Mouse (Mus musculus): ENCODE results near the gene Ubtf. TPM values are rescaled to one million over a fixed set of nuclear protein-coding genes. Genes with fewer than 3 reads are reported as not detected.

Gene Ubtf
- polyA plus RNA-seq, 1 experiment from 2014 or later: 65.5 TPM

- H3K27me3 ChIP-seq (replicated peaks; ENCODE audit: control insufficient read depth, insufficient read depth, low read length): no peaks in the 10 kb centered on the region
- WGBS: 68% methylated on average over 1 of the region's 1 CpGs
- no peak overlapping the region for H3K4me3 ChIP-seq (ENCODE audit: low read length)
- no peak for ATAC-seq
- H3K36me3 ChIP-seq (ENCODE audit: control insufficient read depth, insufficient read depth, low read length): no peaks in the 10 kb centered on the region
- no peak overlapping the region for H3K4me2 ChIP-seq (ENCODE audit: low read depth, low read length)
- no peaks in the 10 kb centered on the region for H3K9me3 ChIP-seq (ENCODE audit: control insufficient read depth, low read length)
- peaks cover 4% of the 10 kb centered on the region; the same call in 1 of the 2 replicates for H3K4me1 ChIP-seq (ENCODE audit: control insufficient read depth, insufficient read depth, low read length)
- H3K9ac ChIP-seq (ENCODE audit: low read depth, low read length): no peak overlapping the region
- no peak overlapping the region for H3K27ac ChIP-seq (ENCODE audit: low read length)
Observed at GRCm38 (mm10) chr11:102337921-102338320, 18.4 kb upstream of the Ubtf start.

- Histone ChIP-seq H3K9me3 (ENCODE audit: control insufficient read depth, low read length) (no peaks in the 10 kb centered on the region), H3K4me3 (ENCODE audit: low read length) (no peak overlapping the region), H3K27ac (ENCODE audit: low read length) (no peak overlapping the region), H3K36me3 (ENCODE audit: control insufficient read depth, insufficient read depth, low read length) (no peaks in the 10 kb centered on the region), H3K4me2 (ENCODE audit: low read depth, low read length) (no peak overlapping the region), H3K9ac (ENCODE audit: low read depth, low read length) (no peak overlapping the region), H3K4me1 (ENCODE audit: control insufficient read depth, insufficient read depth, low read length) (peaks cover 4% of the 10 kb centered on the region; the same call in 1 of the 2 replicates), H3K27me3 (replicated peaks; ENCODE audit: control insufficient read depth, insufficient read depth, low read length) (no peaks in the 10 kb centered on the region)
- WGBS: 76% methylated on average over 1 of the region's 1 CpGs
- no peak for ATAC-seq
Observed at GRCm38 (mm10) chr11:102336191-102336590, 16.6 kb upstream of the Ubtf start.

GRCm38 (mm10) chr11:102334973-102335700 is 15.6 kb upstream of the Ubtf start:
- Histone ChIP-seq H3K27ac (ENCODE audit: low read length) (no peak overlapping the region), H3K9me3 (ENCODE audit: control insufficient read depth, low read length) (no peaks in the 10 kb centered on the region), H3K4me2 (ENCODE audit: low read depth, low read length) (no peak overlapping the region), H3K27me3 (replicated peaks; ENCODE audit: control insufficient read depth, insufficient read depth, low read length) (no peaks in the 10 kb centered on the region), H3K4me1 (ENCODE audit: control insufficient read depth, insufficient read depth, low read length) (peaks cover 4% of the 10 kb centered on the region; the same call in 1 of the 2 replicates), H3K4me3 (ENCODE audit: low read length) (no peak overlapping the region), H3K36me3 (ENCODE audit: control insufficient read depth, insufficient read depth, low read length) (no peaks in the 10 kb centered on the region), H3K9ac (ENCODE audit: low read depth, low read length) (no peak overlapping the region)
- 32% methylated on average over 9 of the region's 9 CpGs for WGBS
- ATAC-seq: no peak

GRCm38 (mm10) chr11:102334010-102334409 is 14.5 kb upstream of the Ubtf start:
- 57% methylated on average over 4 of the region's 4 CpGs for WGBS
- Histone ChIP-seq H3K27me3 (replicated peaks; ENCODE audit: control insufficient read depth, insufficient read depth, low read length) (no peaks in the 10 kb centered on the region), H3K36me3 (ENCODE audit: control insufficient read depth, insufficient read depth, low read length) (no peaks in the 10 kb centered on the region), H3K27ac (ENCODE audit: low read length) (no peak overlapping the region), H3K4me2 (ENCODE audit: low read depth, low read length) (no peak overlapping the region), H3K9ac (ENCODE audit: low read depth, low read length) (no peak overlapping the region), H3K4me1 (ENCODE audit: control insufficient read depth, insufficient read depth, low read length) (peaks cover 4% of the 10 kb centered on the region; the same call in 1 of the 2 replicates), H3K4me3 (ENCODE audit: low read length) (no peak overlapping the region), H3K9me3 (ENCODE audit: control insufficient read depth, low read length) (no peaks in the 10 kb centered on the region)
- ATAC-seq: no peak

GRCm38 (mm10) chr11:102333061-102333460 is 13.5 kb upstream of the Ubtf start:
- Histone ChIP-seq H3K4me1 (ENCODE audit: control insufficient read depth, insufficient read depth, low read length) (peaks cover 4% of the 10 kb centered on the region; the same call in 1 of the 2 replicates), H3K4me2 (ENCODE audit: low read depth, low read length) (no peak overlapping the region), H3K36me3 (ENCODE audit: control insufficient read depth, insufficient read depth, low read length) (no peaks in the 10 kb centered on the region), H3K27ac (ENCODE audit: low read length) (no peak overlapping the region), H3K9me3 (ENCODE audit: control insufficient read depth, low read length) (no peaks in the 10 kb centered on the region), H3K9ac (ENCODE audit: low read depth, low read length) (no peak overlapping the region), H3K27me3 (replicated peaks; ENCODE audit: control insufficient read depth, insufficient read depth, low read length) (no peaks in the 10 kb centered on the region), H3K4me3 (ENCODE audit: low read length) (no peak overlapping the region)
- no peak for ATAC-seq

GRCm38 (mm10) chr11:102331806-102332205 is 12.3 kb upstream of the Ubtf start:
- no peaks in the 10 kb centered on the region for H3K36me3 ChIP-seq (ENCODE audit: control insufficient read depth, insufficient read depth, low read length)
- no peaks in the 10 kb centered on the region for H3K27me3 ChIP-seq (replicated peaks; ENCODE audit: control insufficient read depth, insufficient read depth, low read length)
- no peak overlapping the region for H3K4me3 ChIP-seq (ENCODE audit: low read length)
- peaks cover 4% of the 10 kb centered on the region; the same call in 1 of the 2 replicates for H3K4me1 ChIP-seq (ENCODE audit: control insufficient read depth, insufficient read depth, low read length)
- WGBS: 62% methylated on average over 4 of the region's 4 CpGs
- H3K27ac ChIP-seq (ENCODE audit: low read length): no peak overlapping the region
- ATAC-seq: no peak
- H3K9me3 ChIP-seq (ENCODE audit: control insufficient read depth, low read length): no peaks in the 10 kb centered on the region
- H3K4me2 ChIP-seq (ENCODE audit: low read depth, low read length): no peak overlapping the region
- H3K9ac ChIP-seq (ENCODE audit: low read depth, low read length): no peak overlapping the region

GRCm38 (mm10) chr11:102330039-102330438 is 10.5 kb upstream of the Ubtf start:
- 69% methylated on average over 3 of the region's 3 CpGs for WGBS
- ATAC-seq: no peak
- H3K36me3 ChIP-seq (ENCODE audit: control insufficient read depth, insufficient read depth, low read length): no peaks in the 10 kb centered on the region
- no peak overlapping the region for H3K9ac ChIP-seq (ENCODE audit: low read depth, low read length)
- H3K4me2 ChIP-seq (ENCODE audit: low read depth, low read length): no peak overlapping the region
- peaks cover 1% of the 10 kb centered on the region; the same call in 1 of the 2 replicates for H3K4me1 ChIP-seq (ENCODE audit: control insufficient read depth, insufficient read depth, low read length)
- no peaks in the 10 kb centered on the region for H3K27me3 ChIP-seq (replicated peaks; ENCODE audit: control insufficient read depth, insufficient read depth, low read length)
- no peak overlapping the region for H3K4me3 ChIP-seq (ENCODE audit: low read length)
- no peaks in the 10 kb centered on the region for H3K9me3 ChIP-seq (ENCODE audit: control insufficient read depth, low read length)
- no peak overlapping the region for H3K27ac ChIP-seq (ENCODE audit: low read length)

GRCm38 (mm10) chr11:102329518-102329917 is 10.0 kb upstream of the Ubtf start:
- Histone ChIP-seq H3K9ac (ENCODE audit: low read depth, low read length) (no peak overlapping the region), H3K27me3 (replicated peaks; ENCODE audit: control insufficient read depth, insufficient read depth, low read length) (no peaks in the 10 kb centered on the region), H3K36me3 (ENCODE audit: control insufficient read depth, insufficient read depth, low read length) (no peaks in the 10 kb centered on the region), H3K4me3 (ENCODE audit: low read length) (no peak overlapping the region), H3K27ac (ENCODE audit: low read length) (no peak overlapping the region), H3K4me2 (ENCODE audit: low read depth, low read length) (no peak overlapping the region), H3K4me1 (ENCODE audit: control insufficient read depth, insufficient read depth, low read length) (no peaks in the 10 kb centered on the region), H3K9me3 (ENCODE audit: control insufficient read depth, low read length) (no peaks in the 10 kb centered on the region)
- no peak for ATAC-seq

GRCm38 (mm10) chr11:102327839-102328238 is 8.3 kb upstream of the Ubtf start:
- no peaks in the 10 kb centered on the region for H3K9me3 ChIP-seq (ENCODE audit: control insufficient read depth, low read length)
- H3K27ac ChIP-seq (ENCODE audit: low read length): no peak overlapping the region
- H3K4me2 ChIP-seq (ENCODE audit: low read depth, low read length): no peak overlapping the region
- no peak for ATAC-seq
- WGBS: 79% methylated on average over 7 of the region's 7 CpGs
- no peak overlapping the region for H3K4me3 ChIP-seq (ENCODE audit: low read length)
- no peaks in the 10 kb centered on the region for H3K36me3 ChIP-seq (ENCODE audit: control insufficient read depth, insufficient read depth, low read length)
- H3K27me3 ChIP-seq (replicated peaks; ENCODE audit: control insufficient read depth, insufficient read depth, low read length): no peaks in the 10 kb centered on the region
- H3K4me1 ChIP-seq (ENCODE audit: control insufficient read depth, insufficient read depth, low read length): no peaks in the 10 kb centered on the region
- no peak overlapping the region for H3K9ac ChIP-seq (ENCODE audit: low read depth, low read length)

- H3K36me3 ChIP-seq (ENCODE audit: control insufficient read depth, insufficient read depth, low read length): no peaks in the 10 kb centered on the region
- no peak overlapping the region for H3K4me3 ChIP-seq (ENCODE audit: low read length)
- WGBS: 58% methylated on average over 5 of the region's 5 CpGs
- H3K9ac ChIP-seq (ENCODE audit: low read depth, low read length): no peak overlapping the region
- H3K27me3 ChIP-seq (replicated peaks; ENCODE audit: control insufficient read depth, insufficient read depth, low read length): no peaks in the 10 kb centered on the region
- ATAC-seq: no peak
- no peaks in the 10 kb centered on the region for H3K9me3 ChIP-seq (ENCODE audit: control insufficient read depth, low read length)
- no peak overlapping the region for H3K27ac ChIP-seq (ENCODE audit: low read length)
- H3K4me1 ChIP-seq (ENCODE audit: control insufficient read depth, insufficient read depth, low read length): no peaks in the 10 kb centered on the region
- H3K4me2 ChIP-seq (ENCODE audit: low read depth, low read length): no peak overlapping the region
Observed at GRCm38 (mm10) chr11:102327250-102327649, 7.7 kb upstream of the Ubtf start.
